Mouse (Mus musculus): ENCODE data around the gene Runx2.

The Runx2 gene

GRCm38 (mm10) chr17:44632292-44632691 lies 182.3 kb downstream of the Runx2 start:
- DNase-seq (ENCODE audit: inconsistent age in 2 of 2, low spot score in 1 of 2) = no peak

GRCm38 (mm10) chr17:44631577-44631976 lies 183.0 kb downstream of the Runx2 start:
- DNase-seq (ENCODE audit: inconsistent age in 2 of 2, low spot score in 1 of 2) = no peak

GRCm38 (mm10) chr17:44627317-44627716 lies 187.3 kb downstream of the Runx2 start:
- DNase-seq (ENCODE audit: inconsistent age in 2 of 2, low spot score in 1 of 2) = no peak

- no peak for DNase-seq (ENCODE audit: inconsistent age in 2 of 2, low spot score in 1 of 2)
Measured at GRCm38 (mm10) chr17:44623707-44624106, 190.9 kb downstream of the Runx2 start.

GRCm38 (mm10) chr17:44623271-44623670 lies 191.3 kb downstream of the Runx2 start:
- DNase-seq (ENCODE audit: inconsistent age in 2 of 2, low spot score in 1 of 2) = peak in 1 of 2 experiments; percentile 52

- no peak for DNase-seq (ENCODE audit: inconsistent age in 2 of 2, low spot score in 1 of 2)
Measured at GRCm38 (mm10) chr17:44620456-44620855, 194.1 kb downstream of the Runx2 start.

GRCm38 (mm10) chr17:44618691-44619090 lies 195.9 kb downstream of the Runx2 start:
- DNase-seq (ENCODE audit: inconsistent age in 2 of 2, low spot score in 1 of 2) = peak; percentile 48 to 74

GRCm38 (mm10) chr17:44618175-44618574 lies 196.4 kb downstream of the Runx2 start:
- peak; percentile 32 to 48 for DNase-seq (ENCODE audit: inconsistent age in 2 of 2, low spot score in 1 of 2)

GRCm38 (mm10) chr17:44617741-44618140 lies 196.9 kb downstream of the Runx2 start:
- no peak for DNase-seq (ENCODE audit: inconsistent age in 2 of 2, low spot score in 1 of 2)

- DNase-seq (ENCODE audit: inconsistent age in 2 of 2, low spot score in 1 of 2) = no peak
Measured at GRCm38 (mm10) chr17:44613716-44614715, 200.6 kb downstream of the Runx2 start.

- DNase-seq (ENCODE audit: inconsistent age in 2 of 2, low spot score in 1 of 2) = no peak
Measured at GRCm38 (mm10) chr17:44612641-44613040, 202.0 kb downstream of the Runx2 start.

- no peak for DNase-seq (ENCODE audit: inconsistent age in 2 of 2, low spot score in 1 of 2)
Measured at GRCm38 (mm10) chr17:44612002-44612401, 202.6 kb downstream of the Runx2 start.

- DNase-seq (ENCODE audit: inconsistent age in 2 of 2, low spot score in 1 of 2) = no peak
Measured at GRCm38 (mm10) chr17:44611543-44611942, 203.1 kb downstream of the Runx2 start.

- DNase-seq (ENCODE audit: inconsistent age in 2 of 2, low spot score in 1 of 2) = no peak
Measured at GRCm38 (mm10) chr17:44610828-44611227, 203.8 kb downstream of the Runx2 start.

- DNase-seq (ENCODE audit: inconsistent age in 2 of 2, low spot score in 1 of 2) = no peak
Measured at GRCm38 (mm10) chr17:44609897-44610641, 204.5 kb downstream of the Runx2 start.

GRCm38 (mm10) chr17:44609356-44609755 lies 205.2 kb downstream of the Runx2 start:
- no peak for DNase-seq (ENCODE audit: inconsistent age in 2 of 2, low spot score in 1 of 2)

- DNase-seq (ENCODE audit: inconsistent age in 2 of 2, low spot score in 1 of 2) = no peak
Measured at GRCm38 (mm10) chr17:44608907-44609306, 205.7 kb downstream of the Runx2 start.

- no peak for DNase-seq (ENCODE audit: inconsistent age in 2 of 2, low spot score in 1 of 2)
Measured at GRCm38 (mm10) chr17:44607383-44607782, 207.2 kb downstream of the Runx2 start.

- no peak for DNase-seq (ENCODE audit: inconsistent age in 2 of 2, low spot score in 1 of 2)
Measured at GRCm38 (mm10) chr17:44606245-44606644, 208.4 kb downstream of the Runx2 start.

- no peak for DNase-seq (ENCODE audit: inconsistent age in 2 of 2, low spot score in 1 of 2)
Measured at GRCm38 (mm10) chr17:44605749-44606148, 208.8 kb downstream of the Runx2 start.

GRCm38 (mm10) chr17:44603170-44603569 lies 211.4 kb downstream of the Runx2 start:
- no peak for DNase-seq (ENCODE audit: inconsistent age in 2 of 2, low spot score in 1 of 2)

Measured in adrenal gland, adult (tissue).